Mouse (Mus musculus) stomach, postnatal 0 days (tissue): ENCODE results near the gene Krt24.

Experiments used
- CTCF ChIP-seq: IDR thresholded peaks from 2 replicates; pipeline ENCODE4 v1.5.1; 2016; ENCODE audit warnings: antibody characterized with exemption, low read depth, mild to moderate bottlenecking, moderate library complexity
- EP300 ChIP-seq: optimal IDR thresholded peaks from 2 replicates; pipeline ENCODE3; 2016; ENCODE audit warnings: antibody characterized with exemption

DNA sequence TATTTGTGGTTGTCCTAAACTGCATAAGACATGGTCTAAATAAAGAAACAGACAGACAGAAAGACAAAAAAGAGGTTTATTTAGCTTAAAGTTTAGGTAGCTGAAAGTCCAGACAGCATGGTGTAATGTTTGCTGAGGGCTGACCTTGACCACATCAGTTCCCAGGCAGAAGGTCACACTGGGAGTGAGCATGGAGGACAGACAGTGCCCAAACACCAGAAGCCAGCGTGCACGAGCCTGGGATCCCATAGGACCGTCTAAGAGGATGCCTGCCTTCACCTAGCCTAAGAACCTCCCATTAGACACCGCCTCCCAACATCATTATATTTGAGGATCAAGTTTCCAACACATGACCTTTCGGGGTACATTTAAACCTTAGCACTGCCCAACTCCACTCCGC lies 9.4 kb downstream of the Krt24 start:
- TF ChIP-seq CTCF (no peak), EP300 (no peak)
